Mouse (Mus musculus) heart, embryonic 12.5 days (tissue): Measurements from ENCODE around the gene Zfp961. TPM values are rescaled to one million over a fixed set of nuclear protein-coding genes. Genes with fewer than 3 reads are reported as not detected.
"Not testable (repeated sequence)": the region's sequence is repeated elsewhere in the genome, so short reads cannot be mapped to it uniquely, and the experiment has no call there.

Experiments
- ATAC-seq: fragments of 200-750 bp; cut with Nextera tagmentation; 2 replicates; pipeline ENCODE4 v1.8.0; 2017; ENCODE audit warnings: moderate TSS enrichment, moderate library complexity; ENCODE audit not compliant: insufficient number of reproducible peaks, low FRiP score
- H3K27ac ChIP-seq: fragments of 300-500 bp; sonication (generic); 2 replicates; pipeline ENCODE4 v1.5.1; 2016; ENCODE audit warnings: mild to moderate bottlenecking, moderate library complexity; ENCODE audit not compliant: poor library complexity, severe bottlenecking
- H3K27me3 ChIP-seq: fragments of 300-500 bp; sonication (generic); replicated peaks from 2 replicates; pipeline ENCODE4 v1.6.1; 2016; ENCODE audit warnings: mild to moderate bottlenecking, moderate library complexity
- H3K36me3 ChIP-seq: fragments of 300-500 bp; sonication (generic); 2 replicates; pipeline ENCODE4 v1.6.1; 2016; ENCODE audit warnings: mild to moderate bottlenecking, moderate library complexity
- H3K4me1 ChIP-seq: fragments of 300-500 bp; sonication (generic); replicated peaks from 2 replicates; pipeline ENCODE4 v1.6.1; 2016; ENCODE audit warnings: mild to moderate bottlenecking
- H3K4me2 ChIP-seq: fragments of 300-500 bp; sonication (generic); 2 replicates; pipeline ENCODE4 v1.6.1; 2016; ENCODE audit warnings: mild to moderate bottlenecking, moderate library complexity
- H3K4me3 ChIP-seq: fragments of 300-500 bp; sonication (generic); 2 replicates; pipeline ENCODE4 v1.5.1; 2016; ENCODE audit warnings: mild to moderate bottlenecking
- H3K9ac ChIP-seq: fragments of 300-500 bp; sonication (generic); 2 replicates; pipeline ENCODE4 v1.6.1; 2016; ENCODE audit warnings: mild to moderate bottlenecking, moderate library complexity
- H3K9me3 ChIP-seq: fragments of 300-500 bp; sonication (generic); replicated peaks from 2 replicates; pipeline ENCODE4 v1.6.1; 2016; ENCODE audit warnings: mild to moderate bottlenecking, moderate library complexity
- WGBS: fragments of 180-500 bp; shearing (Covaris S2); methylation state at CpG from one replicate; pipeline ENCODE4 v1.1.7; 2016; 5-methylcytosine and 5-hydroxymethylcytosine counted together
- polyA plus RNA-seq: library from polyadenylated mRNA; unstranded; fragments of >200 nt; fragmentation: Nextera tagmentation; extraction: Ambion mirVana; gene quantifications from 2 replicates; pipeline ENCODE4 v1.2.1, GENCODE M21; 2016

Gene Zfp961
- polyA plus RNA-seq, 1 experiment from 2014 or later = 14.9 TPM

GRCm38 (mm10) chr8:72018141-72018540, 67.3 kb downstream of the Zfp961 start:
- no peak for ATAC-seq
- H3K27ac ChIP-seq = no peak overlapping the region
- 63% methylated on average over 2 of the region's 2 CpGs for WGBS
- no peaks in the 10 kb centered on the region for H3K9me3 ChIP-seq
- no peaks in the 10 kb centered on the region for H3K27me3 ChIP-seq
- no peaks in the 10 kb centered on the region for H3K36me3 ChIP-seq
- no peak overlapping the region for H3K4me3 ChIP-seq
- H3K9ac ChIP-seq = no peak overlapping the region
- no peak overlapping the region for H3K4me2 ChIP-seq
- no peaks in the 10 kb centered on the region for H3K4me1 ChIP-seq

GRCm38 (mm10) chr8:72019022-72019421, 68.2 kb downstream of the Zfp961 start:
- not testable (repeated sequence) for H3K27me3 ChIP-seq, H3K4me1 ChIP-seq, H3K36me3 ChIP-seq, H3K4me2 ChIP-seq, H3K9ac ChIP-seq, ATAC-seq, H3K4me3 ChIP-seq, H3K9me3 ChIP-seq, H3K27ac ChIP-seq
- WGBS = 72% methylated on average over 1 of the region's 1 CpGs

- Histone ChIP-seq H3K4me3 (no peak overlapping the region), H3K4me1 (no peaks in the 10 kb centered on the region), H3K27me3 (no peaks in the 10 kb centered on the region), H3K9me3 (no peaks in the 10 kb centered on the region), H3K27ac (no peak overlapping the region), H3K9ac (no peak overlapping the region), H3K36me3 (no peaks in the 10 kb centered on the region), H3K4me2 (no peak overlapping the region)
- 0 out of 2 replicates have a peak, but pooled peaks have one; percentile 18 for ATAC-seq
- WGBS = 51% methylated on average over 2 of the region's 2 CpGs
Observed at GRCm38 (mm10) chr8:72019816-72020215, 69.0 kb downstream of the Zfp961 start.

GRCm38 (mm10) chr8:72024886-72025285, 74.0 kb downstream of the Zfp961 start:
- H3K9me3 ChIP-seq, H3K27ac ChIP-seq, H3K9ac ChIP-seq, H3K36me3 ChIP-seq, H3K4me3 ChIP-seq, ATAC-seq, H3K4me2 ChIP-seq, H3K4me1 ChIP-seq, H3K27me3 ChIP-seq: not testable (repeated sequence)
- 14% methylated on average over 5 of the region's 9 CpGs for WGBS

GRCm38 (mm10) chr8:72032926-72033325, 82.1 kb downstream of the Zfp961 start:
- not testable (repeated sequence) for H3K27ac ChIP-seq

GRCm38 (mm10) chr8:72040918-72041317, 90.1 kb downstream of the Zfp961 start, which contains the start of gene Olfr372:
Olfr372 (plus strand) TSS chr8:72041218.
- not testable (repeated sequence) for H3K9me3 ChIP-seq, H3K4me2 ChIP-seq, H3K4me3 ChIP-seq, H3K4me1 ChIP-seq, H3K27me3 ChIP-seq, H3K36me3 ChIP-seq, H3K9ac ChIP-seq, ATAC-seq, H3K27ac ChIP-seq
- WGBS = 70% methylated on average over 4 of the region's 4 CpGs

More at GRCm38 (mm10) chr8:72032926-72033325, 82.1 kb downstream of the Zfp961 start:
- H3K27me3 ChIP-seq, ATAC-seq, H3K4me1 ChIP-seq, H3K9me3 ChIP-seq, H3K36me3 ChIP-seq, H3K9ac ChIP-seq, H3K4me2 ChIP-seq, H3K4me3 ChIP-seq: not testable (repeated sequence)
- 43% methylated on average over 4 of the region's 4 CpGs for WGBS

GRCm38 (mm10) chr8:72042493-72042892, 91.7 kb downstream of the Zfp961 start:
- Histone ChIP-seq H3K9me3 (no peaks in the 10 kb centered on the region), H3K4me1 (no peaks in the 10 kb centered on the region), H3K4me3 (no peak overlapping the region), H3K27ac (no peak overlapping the region), H3K4me2 (no peak overlapping the region), H3K9ac (no peak overlapping the region), H3K27me3 (no peaks in the 10 kb centered on the region), H3K36me3 (no peaks in the 10 kb centered on the region)
- no peak for ATAC-seq
- WGBS = 71% methylated on average over 1 of the region's 1 CpGs

Other genes starting within 250 kb of the Zfp961 start
- 3.4 and 3.7 TPM in 2 replicates for gene B3gnt3, start 249.2 kb upstream of the Zfp961 start, polyA plus RNA-seq
- gene Fcho1, start 225.3 kb upstream of the Zfp961 start, polyA plus RNA-seq = 1.6 and 2.1 TPM in 2 replicates
- 4.4 and 5.9 TPM in 2 replicates for gene Zfp709, start 69.0 kb upstream of the Zfp961 start, polyA plus RNA-seq
- gene Zfp882, start 42.4 kb upstream of the Zfp961 start, polyA plus RNA-seq = 2.4 and 2.9 TPM in 2 replicates
- gene Zfp617, start 42.4 kb upstream of the Zfp961 start, polyA plus RNA-seq = 28.1 and 30.1 TPM in 2 replicates
- gene Cyp4f18, start 58.6 kb downstream of the Zfp961 start, polyA plus RNA-seq = 0.18 and 0.32 TPM in 2 replicates
- not detected in 2 replicates for gene Olfr372, start 90.2 kb downstream of the Zfp961 start, polyA plus RNA-seq
- not detected in 2 replicates for gene Olfr373, start 132.1 kb downstream of the Zfp961 start, polyA plus RNA-seq
- gene Olfr374, start 156.0 kb downstream of the Zfp961 start, polyA plus RNA-seq = 0.14 TPM in 1 of 2 replicates, not detected in the other
- 399 and 414 TPM in 2 replicates for gene Tpm4, start 183.9 kb downstream of the Zfp961 start, polyA plus RNA-seq
- gene Rab8a, start 210.2 kb downstream of the Zfp961 start, polyA plus RNA-seq = 72.5 and 77.5 TPM in 2 replicates
- 0.09 TPM in 1 of 2 replicates, not detected in the other for gene Hsh2d, start 238.6 kb downstream of the Zfp961 start, polyA plus RNA-seq